Mouse (Mus musculus): ENCODE data around the gene Ankrd52. TPM values are rescaled to one million over a fixed set of nuclear protein-coding genes. Genes with fewer than 3 reads are reported as not detected.

Ankrd52 gene
- total RNA-seq, 4 experiments from 2014 or later = 53.7 to 90.5 (median 68.1) TPM

- DNase-seq = no peak
Measured at GRCm38 (mm10) chr10:128369599-128369998, 7.3 kb upstream of the Ankrd52 start.

- DNase-seq = no peak
Measured at GRCm38 (mm10) chr10:128370021-128370420, 6.9 kb upstream of the Ankrd52 start.

DNA sequence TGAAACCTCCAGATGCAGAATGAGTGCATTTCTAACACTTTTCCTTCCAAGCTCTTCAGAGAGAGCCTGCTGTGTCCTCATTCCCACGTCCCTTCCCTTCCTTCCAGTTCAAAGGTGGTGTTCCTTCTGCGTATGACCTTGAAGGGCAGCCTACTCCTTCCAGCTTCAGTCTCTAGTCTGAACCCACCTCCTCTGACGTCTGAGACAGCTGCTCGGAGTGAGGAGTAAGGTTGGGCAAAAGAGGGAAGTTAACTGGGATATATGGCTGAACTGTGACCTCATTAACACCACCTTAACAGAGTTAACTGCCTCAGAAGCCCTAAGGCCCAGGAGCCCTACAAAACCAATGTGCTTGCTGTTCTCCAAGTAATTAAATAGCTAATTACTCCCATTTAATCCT is 6.3 kb upstream of the Ankrd52 start:
- no peak for DNase-seq

DNA sequence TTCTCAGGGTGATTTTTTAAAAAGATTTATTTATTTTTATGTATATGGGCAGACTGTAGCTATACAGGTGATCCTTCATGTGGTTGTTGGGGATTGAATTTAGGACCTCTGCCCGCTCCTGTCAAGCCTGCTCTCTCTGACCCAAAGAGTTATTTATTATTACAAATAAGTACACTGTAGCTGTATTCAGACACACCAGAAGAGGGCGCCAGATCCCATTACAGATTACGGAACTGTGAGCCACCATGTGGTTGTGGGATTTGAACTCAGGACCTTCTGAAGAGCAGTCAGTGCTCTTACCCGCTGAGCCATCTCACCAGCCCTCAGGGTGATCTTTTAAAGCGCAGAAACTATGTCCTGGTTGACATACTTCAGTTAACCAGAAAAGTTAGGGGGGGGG is 4.8 kb upstream of the Ankrd52 start:
- DNase-seq = no peak

DNA sequence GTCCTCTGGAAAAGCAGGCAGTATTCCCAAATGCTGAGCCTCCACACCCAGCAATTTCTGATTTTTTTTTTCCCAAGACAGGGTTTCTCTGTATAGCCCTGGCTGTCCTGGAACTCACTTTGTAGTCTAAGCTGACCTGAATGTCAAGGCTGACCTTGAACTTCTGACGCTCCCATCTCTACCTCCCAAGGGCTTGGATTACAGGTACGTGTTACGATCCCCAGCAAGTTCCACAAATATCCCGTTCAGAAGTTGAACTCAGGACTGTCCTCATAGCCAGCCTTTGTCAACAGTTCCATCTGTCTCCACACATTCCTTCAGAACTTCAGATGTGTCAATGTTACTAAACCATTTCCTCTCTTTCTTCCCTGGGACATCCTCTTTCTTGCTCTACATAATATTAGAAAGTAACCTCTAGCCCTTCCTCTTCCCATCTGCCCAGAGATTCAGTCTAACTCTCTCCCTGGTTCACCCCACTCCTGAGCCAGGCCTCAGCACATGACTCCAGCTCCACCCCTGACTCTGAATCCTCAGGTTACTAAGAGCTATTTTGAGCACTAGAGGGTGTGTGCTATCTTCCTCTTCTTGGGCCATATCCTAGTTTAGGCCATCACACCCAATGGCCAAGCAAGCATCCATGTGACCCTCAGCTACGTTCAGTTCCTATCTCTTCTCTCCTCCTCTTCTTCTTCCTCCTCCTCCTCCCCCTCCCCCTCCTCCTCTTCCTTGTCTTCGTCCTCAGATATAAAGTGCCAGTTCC is 3.7 kb upstream of the Ankrd52 start:
- no peak for DNase-seq

- no peak for DNase-seq
Measured at GRCm38 (mm10) chr10:128374393-128374792, 2.5 kb upstream of the Ankrd52 start.

DNA sequence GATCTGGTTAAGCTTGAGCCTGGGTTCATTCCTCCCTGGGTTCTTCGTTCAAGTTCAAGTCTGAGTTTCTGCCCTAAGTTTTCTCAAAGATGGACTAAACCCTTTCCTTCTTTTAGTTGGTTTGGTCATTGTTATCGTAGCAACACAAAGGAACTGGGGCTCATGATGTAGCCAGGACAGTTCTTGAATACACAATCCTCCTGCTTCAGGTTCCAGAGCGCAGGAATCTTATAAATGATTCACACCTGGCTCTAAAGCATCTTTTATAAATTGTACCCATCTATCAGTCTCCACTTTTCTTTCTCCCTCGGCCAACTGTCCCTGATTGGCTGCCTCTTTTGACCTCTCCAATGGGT is 838 bp upstream of the Ankrd52 start:
- no peak for DNase-seq

DNA sequence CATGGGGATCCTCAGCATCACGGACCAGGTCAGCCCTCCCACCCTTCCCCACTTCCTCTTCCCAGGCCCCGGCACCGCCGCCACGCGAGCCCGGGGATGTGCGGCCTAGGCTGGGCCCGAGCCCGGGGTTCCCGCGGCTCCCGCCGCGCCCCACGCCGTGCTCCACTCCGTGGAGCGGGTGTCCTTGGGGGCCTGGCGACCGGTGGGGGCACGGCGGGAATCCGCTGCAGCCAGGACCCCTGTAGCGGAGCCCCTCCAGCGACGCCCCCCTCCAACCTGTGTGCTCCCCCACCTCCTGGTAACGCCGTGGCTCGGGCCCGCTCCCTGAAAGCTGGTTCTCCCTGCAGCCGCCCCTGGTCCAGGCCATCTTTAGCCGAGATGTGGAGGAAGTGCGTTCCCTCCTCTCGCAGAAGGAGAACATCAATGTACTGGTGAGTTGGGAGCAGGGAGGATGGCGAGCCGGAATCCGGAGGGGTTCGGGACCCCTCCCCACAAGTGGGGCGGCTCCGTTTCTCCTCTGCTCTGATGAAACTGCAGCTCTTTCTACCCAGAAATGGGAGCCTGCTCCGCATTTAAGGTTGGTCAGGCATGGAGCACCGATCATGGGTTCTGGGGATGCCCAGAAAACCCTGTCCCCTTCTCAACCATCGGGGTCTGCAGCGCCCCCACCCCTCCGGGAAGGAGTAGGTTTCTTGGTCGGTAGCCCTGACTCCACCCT is 466 bp downstream of the Ankrd52 start:
- DNase-seq = no peak

DNA sequence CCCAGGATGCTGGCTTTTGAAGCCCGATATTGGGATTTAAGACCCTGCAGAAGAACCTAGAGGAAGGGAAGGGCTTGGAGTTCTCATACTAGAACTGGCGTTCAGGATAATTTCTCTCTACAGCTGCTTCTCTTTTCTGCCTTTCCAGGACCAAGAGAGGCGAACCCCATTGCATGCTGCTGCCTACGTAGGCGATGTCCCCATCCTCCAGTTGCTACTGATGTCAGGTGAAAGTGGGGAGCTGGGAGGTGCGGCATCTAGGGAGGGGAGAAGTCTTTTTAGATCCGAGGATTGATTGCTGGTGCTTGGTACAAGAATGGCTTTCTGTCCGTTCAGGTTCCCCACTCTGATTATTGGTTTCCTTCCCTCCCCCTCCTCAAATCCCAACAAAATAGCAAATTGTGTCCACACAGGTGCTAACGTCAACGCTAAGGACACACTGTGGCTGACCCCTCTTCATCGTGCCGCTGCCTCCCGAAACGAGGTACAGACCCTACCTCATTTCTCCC is 1.1 kb downstream of the Ankrd52 start:
- no peak for DNase-seq

GRCm38 (mm10) chr10:128378462-128378861 is 1.5 kb downstream of the Ankrd52 start:
- DNase-seq = no peak

DNA sequence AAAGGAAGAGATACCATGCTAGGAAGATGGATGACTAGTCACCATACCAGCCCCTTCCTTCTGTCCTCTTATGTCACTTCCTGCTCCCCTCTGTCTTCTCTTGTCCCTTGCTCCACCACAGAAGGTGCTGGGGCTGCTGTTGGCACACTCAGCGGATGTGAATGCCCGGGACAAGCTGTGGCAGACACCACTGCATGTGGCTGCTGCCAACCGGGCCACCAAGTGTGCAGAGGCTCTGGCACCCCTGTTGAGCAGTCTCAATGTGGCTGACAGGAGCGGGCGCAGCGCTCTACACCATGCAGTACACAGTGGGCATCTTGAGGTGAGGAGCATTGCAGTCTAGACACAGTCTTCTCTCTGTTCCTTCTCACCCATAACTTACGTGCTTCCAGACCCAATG is 2.3 kb downstream of the Ankrd52 start:
- DNase-seq = no peak

DNA sequence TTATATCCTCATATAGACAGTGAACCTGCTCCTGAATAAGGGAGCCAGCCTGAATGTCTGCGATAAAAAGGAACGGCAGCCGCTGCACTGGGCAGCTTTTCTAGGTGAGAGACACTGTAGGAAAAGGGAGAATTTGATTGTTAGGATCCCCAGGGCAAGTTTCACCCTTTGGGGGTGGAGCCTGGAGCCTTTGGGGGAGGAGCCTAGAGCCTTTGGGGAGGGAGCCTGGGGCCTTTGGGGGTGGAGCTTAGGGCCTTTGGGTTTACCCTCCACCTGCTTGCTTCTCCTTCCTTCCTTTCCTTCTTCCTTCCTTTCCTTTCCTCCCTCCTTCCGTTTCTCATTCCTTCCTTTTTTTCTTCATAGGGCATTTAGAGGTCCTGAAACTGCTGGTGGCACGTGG is 3.6 kb downstream of the Ankrd52 start:
- no peak for DNase-seq

- DNase-seq = no peak
Measured at GRCm38 (mm10) chr10:128382482-128382881, 5.6 kb downstream of the Ankrd52 start.

- no peak for DNase-seq
Measured at GRCm38 (mm10) chr10:128385902-128386301, 9.0 kb downstream of the Ankrd52 start.

DNA sequence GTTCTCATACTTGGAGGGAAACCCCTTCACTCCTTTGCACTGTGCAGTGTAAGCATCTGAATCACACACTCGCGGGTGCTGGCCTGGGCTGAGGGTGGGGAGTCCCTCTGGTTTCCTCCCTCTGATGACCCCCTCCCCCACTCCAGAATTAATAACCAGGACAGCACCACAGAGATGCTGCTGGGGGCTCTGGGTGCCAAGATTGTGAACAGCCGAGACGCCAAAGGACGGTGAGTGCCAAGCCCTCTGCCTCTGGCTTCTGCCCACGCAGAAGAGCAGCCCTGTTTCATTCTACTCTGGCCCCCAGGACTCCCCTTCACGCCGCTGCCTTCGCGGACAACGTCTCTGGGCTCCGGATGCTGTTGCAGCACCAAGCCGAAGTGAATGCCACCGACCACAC is 12.0 kb downstream of the Ankrd52 start:
- no peak for DNase-seq

DNA sequence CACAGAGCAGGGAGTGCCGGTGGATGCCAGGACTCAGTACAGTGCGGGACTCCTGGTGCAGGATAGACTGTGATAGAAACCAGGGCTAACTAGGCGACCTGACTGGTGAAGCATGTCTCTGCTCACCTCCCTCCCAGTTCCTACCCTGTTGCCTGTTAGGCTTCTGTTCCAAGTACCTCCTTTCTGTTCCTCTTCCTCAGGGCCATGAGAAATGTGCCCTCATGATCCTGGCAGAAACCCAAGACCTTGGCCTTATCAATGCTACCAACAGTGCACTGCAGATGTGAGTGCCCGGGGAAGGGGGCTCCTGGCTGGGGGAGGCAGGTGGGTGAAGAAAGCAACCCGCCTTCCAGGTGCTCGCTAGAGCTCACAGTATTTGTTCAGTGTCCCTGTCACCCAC is 12.7 kb downstream of the Ankrd52 start:
- DNase-seq = peak; percentile 85

DNA sequence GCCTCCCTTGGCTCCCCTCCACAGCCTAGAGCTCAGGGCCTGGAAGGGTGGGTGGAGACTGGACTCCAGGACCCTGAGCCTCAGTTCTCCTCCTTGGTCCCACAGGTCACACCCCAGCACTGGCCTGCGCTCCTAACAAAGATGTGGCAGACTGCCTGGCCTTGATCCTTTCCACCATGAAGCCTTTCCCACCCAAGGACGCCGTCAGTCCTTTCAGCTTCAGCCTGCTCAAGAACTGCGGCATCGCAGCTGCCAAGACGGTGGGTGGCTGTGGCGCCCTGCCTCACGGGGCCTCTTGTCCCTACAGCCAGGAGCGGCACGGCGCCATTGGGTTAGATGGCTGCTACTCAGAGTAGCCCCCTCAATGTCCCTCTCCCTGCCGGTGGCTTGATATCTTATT is 13.5 kb downstream of the Ankrd52 start:
- peak; percentile 66 for DNase-seq

GRCm38 (mm10) chr10:128391850-128392249 is 14.9 kb downstream of the Ankrd52 start:
- no peak for DNase-seq

GRCm38 (mm10) chr10:128396017-128396673 is 19.2 kb downstream of the Ankrd52 start:
- DNase-seq = no peak

DNA sequence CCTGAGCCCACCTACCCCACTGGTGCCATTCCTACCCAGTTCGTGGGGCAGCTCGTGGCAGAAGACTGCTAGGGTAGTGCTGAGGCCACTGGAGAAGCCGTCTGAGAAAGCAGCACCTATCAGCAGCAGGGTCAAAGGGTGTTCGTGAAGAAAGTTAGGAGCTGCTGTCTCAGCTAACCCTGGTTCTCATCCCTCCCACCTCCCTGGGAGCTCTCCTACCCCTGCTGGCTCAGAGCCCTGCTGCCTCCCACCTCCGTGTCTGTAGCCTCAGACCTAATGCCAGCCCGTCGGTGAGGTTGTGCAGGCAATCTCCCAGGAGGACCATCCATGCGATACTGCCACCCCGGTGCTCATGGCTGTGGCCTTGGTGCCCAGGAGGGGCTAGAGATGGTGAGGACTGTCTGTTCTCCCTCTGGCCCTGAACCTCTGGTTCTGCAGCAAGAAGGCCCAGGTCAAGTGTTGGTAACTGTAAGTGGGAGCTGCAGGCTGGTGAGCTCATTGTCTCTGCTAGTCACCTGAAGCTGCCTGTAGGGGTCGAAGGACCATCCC is 19.9 kb downstream of the Ankrd52 start:
- DNase-seq = no peak

DNA sequence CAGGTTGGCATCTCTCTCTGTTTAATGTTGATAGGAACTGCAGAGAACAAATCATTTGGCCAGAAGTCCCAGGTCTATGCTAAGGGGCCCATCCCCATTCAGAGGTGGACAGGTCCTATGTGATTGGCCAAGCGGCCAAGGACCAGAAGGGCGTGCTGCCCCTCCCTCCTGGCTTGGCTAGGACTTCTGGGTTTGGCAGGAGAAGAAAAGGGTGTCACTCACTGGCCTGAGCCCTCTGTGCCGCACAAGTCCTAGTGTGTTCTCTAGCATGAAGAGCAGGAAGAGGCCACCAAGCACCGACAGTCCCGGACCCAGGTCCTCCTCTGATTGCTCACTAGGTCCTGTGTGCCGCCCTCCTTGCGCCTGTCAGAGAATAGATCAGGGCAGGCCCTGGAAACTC is 20.6 kb downstream of the Ankrd52 start:
- no peak for DNase-seq

- DNase-seq = no peak
Measured at GRCm38 (mm10) chr10:128400338-128400737, 23.4 kb downstream of the Ankrd52 start.

DNA sequence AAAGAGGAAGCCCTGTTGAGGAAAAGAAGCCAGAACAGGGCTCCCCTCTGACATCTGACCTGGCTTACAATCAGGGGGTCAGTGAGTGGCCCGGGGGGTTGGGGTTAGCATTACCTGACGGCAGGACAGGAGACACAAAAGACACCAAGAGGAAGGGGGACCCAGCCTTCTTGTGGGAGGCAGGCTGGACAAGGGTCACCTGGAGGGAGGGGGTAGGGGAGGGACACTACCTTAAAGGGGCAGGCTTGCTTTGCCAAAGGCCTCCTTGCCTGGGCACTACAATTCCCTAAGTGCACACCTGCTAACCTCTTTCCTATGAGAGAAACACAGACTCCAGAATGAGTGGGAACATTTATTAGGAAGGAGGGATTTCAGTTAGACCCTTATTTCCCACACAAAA is 24.1 kb downstream of the Ankrd52 start, which contains the start of gene Slc39a5:
Gene Slc39a5, minus strand, starts transcription at position 174 of the 400 bp plus-strand sequence.
- no peak for DNase-seq
